Mouse (Mus musculus) G1E (cell line): ENCODE measurements around the gene Magi1.

ENCODE experiments used
- CTCF ChIP-seq: IDR thresholded peaks from 2 replicates; pipeline ENCODE4 v1.5.1; 2012; ENCODE audit warnings: low read depth, low read length, inconsistent platforms, mixed read lengths
- GATA1 ChIP-seq: IDR thresholded peaks from 2 replicates; pipeline ENCODE4 v1.6.1; 2012; ENCODE audit warnings: borderline replicate concordance, low read length, inconsistent platforms, mixed read lengths
- GATA2 ChIP-seq: IDR thresholded peaks from 2 replicates; pipeline ENCODE4 v1.6.1; 2012; ENCODE audit warnings: low read depth, low read length, inconsistent platforms, borderline replicate concordance
- POLR2AphosphoS5 ChIP-seq: IDR thresholded peaks from 2 replicates; pipeline ENCODE4 v1.6.1; 2012; ENCODE audit warnings: low read depth, low read length, inconsistent platforms; ENCODE audit not compliant: insufficient replicate concordance

DNA sequence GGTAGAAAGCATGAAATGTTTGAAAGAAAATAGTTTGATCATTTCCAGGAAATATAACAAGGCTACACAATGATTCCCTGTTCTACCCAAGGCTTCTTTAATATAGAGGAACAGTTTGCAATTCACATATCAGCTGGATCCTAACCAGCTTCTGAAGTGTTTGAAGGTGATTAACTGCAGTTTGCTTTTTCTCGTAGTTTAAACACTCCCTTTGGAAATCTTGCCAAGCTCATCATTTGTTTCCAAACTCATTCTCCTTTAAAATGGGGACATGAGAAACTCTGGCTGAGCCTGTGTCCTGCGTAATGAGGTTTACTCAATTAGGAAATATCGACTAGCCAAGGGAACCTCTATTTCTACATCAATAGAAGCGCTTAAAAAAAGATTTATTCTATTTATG, 43.4 kb upstream of the Magi1 start:
- TF ChIP-seq CTCF, result no peak
- TF ChIP-seq GATA1, result no peak
- TF ChIP-seq GATA2, result no peak
- no peak for TF ChIP-seq POLR2AphosphoS5
